Mouse (Mus musculus) heart, adult 2 months (tissue): ENCODE measurements around the gene Bri3bp. TPM values are rescaled to one million over a fixed set of nuclear protein-coding genes. Genes with fewer than 3 reads are reported as not detected.
"Not testable (repeated sequence)": the region's sequence is repeated elsewhere in the genome, so short reads cannot be mapped to it uniquely, and the experiment has no call there.

Experiments used
- DNase-seq, 2 experiments: peaks; one replicate each; pipeline ENCODE4 v3.0.0; 2021
- H3K27ac ChIP-seq: fragments of 200-600 bp; 2 replicates; pipeline ENCODE4 v1.8.1; 2022
- H3K27me3 ChIP-seq: fragments of 200-500 bp; 2 replicates; pipeline ENCODE4 v1.6.1; 2012; ENCODE audit warnings: mild to moderate bottlenecking, low read length, inconsistent platforms, mixed read lengths; ENCODE audit not compliant: control insufficient read depth, insufficient read depth
- H3K36me3 ChIP-seq: fragments of 200-500 bp; 2 replicates; pipeline ENCODE4 v1.6.1; 2012; ENCODE audit warnings: low read length, inconsistent platforms; ENCODE audit not compliant: control insufficient read depth, insufficient read depth
- H3K4me1 ChIP-seq: fragments of 200-500 bp; 2 replicates; pipeline ENCODE4 v1.6.1; 2011; ENCODE audit warnings: low read length; ENCODE audit not compliant: control insufficient read depth, insufficient read depth
- H3K4me3 ChIP-seq: fragments of 200-600 bp; 2 replicates; pipeline ENCODE4 v1.8.1; 2022
- H3K79me2 ChIP-seq: fragments of 200-500 bp; replicated peaks from 2 replicates; pipeline ENCODE4 v1.6.1; 2012; ENCODE audit warnings: mild to moderate bottlenecking, inconsistent platforms, low read length, moderate library complexity, mixed read lengths; ENCODE audit not compliant: control insufficient read depth, insufficient read depth
- H3K9ac ChIP-seq: fragments of 200-500 bp; 2 replicates; pipeline ENCODE4 v1.6.1; 2012; ENCODE audit warnings: low read depth, mild to moderate bottlenecking, control low read depth, inconsistent platforms, low read length, mixed read lengths
- CTCF ChIP-seq: fragments of 200-600 bp; IDR thresholded peaks from 2 replicates; pipeline ENCODE4 v1.8.1; 2022; ENCODE audit warnings: antibody characterized with exemption, mild to moderate bottlenecking, moderate library complexity
- EP300 ChIP-seq: fragments of 200-500 bp; IDR thresholded peaks from 2 replicates; pipeline ENCODE4 v1.6.1; 2011; ENCODE audit warnings: low read depth, low read length, control low read depth; ENCODE audit not compliant: insufficient read depth
- POLR2A ChIP-seq: fragments of 200-500 bp; IDR thresholded peaks from 2 replicates; pipeline ENCODE4 v1.6.1; 2011; ENCODE audit warnings: mild to moderate bottlenecking, low read depth, low read length, control low read depth; ENCODE audit not compliant: insufficient read depth
- WGBS: fragments of 180-500 bp; shearing (Covaris S2); methylation state at CpG from one replicate; pipeline ENCODE4 v1.1.7; 2018; 5-methylcytosine and 5-hydroxymethylcytosine counted together
- intact Hi-C: fragments of 180-260 bp; cut with DNase I; formaldehyde crosslinking; loops from one replicate; pipeline ENCODE4 v1.15.1; 2025
- polyA plus RNA-seq: library from polyadenylated mRNA; depleted of rRNA; stranded (reverse); fragments of >200 nt; gene quantifications from 2 replicates; pipeline ENCODE4 v1.2.3, GENCODE M21; 2012
- total RNA-seq, 2 experiments: library from RNA; stranded (reverse); gene quantifications; 2 replicates each; pipeline ENCODE4 v1.2.3; 2021

The Bri3bp gene
- total and polyA plus RNA-seq, 3 experiments = 31.4 to 52.4 (median 52.2) TPM

GRCm38 (mm10) chr5:125407020-125407830, 34.1 kb upstream of the Bri3bp start:
- Histone ChIP-seq H3K4me1 (peaks cover 3% of the 10 kb centered on the region), H3K36me3 (no peaks in the 10 kb centered on the region), H3K79me2 (no peaks in the 10 kb centered on the region), H3K27me3 (no peaks in the 10 kb centered on the region), H3K4me3 (peak overlapping the region; percentile 69), H3K27ac (peak overlapping the region; percentile 95), H3K9ac (no peak overlapping the region)
- intact Hi-C loops = no loop called here
- no peak for DNase-seq
- 64% methylated on average over 13 of the region's 13 CpGs for WGBS
- TF ChIP-seq POLR2A (no peak), EP300 (no peak), CTCF (no peak)

GRCm38 (mm10) chr5:125407910-125408575, 33.3 kb upstream of the Bri3bp start:
- Histone ChIP-seq H3K4me3 (no peak overlapping the region), H3K9ac (no peak overlapping the region), H3K36me3 (no peaks in the 10 kb centered on the region), H3K4me1 (peaks cover 3% of the 10 kb centered on the region), H3K27me3 (no peaks in the 10 kb centered on the region), H3K27ac (no peak overlapping the region), H3K79me2 (no peaks in the 10 kb centered on the region)
- no peak for TF ChIP-seq CTCF
- no peak for TF ChIP-seq POLR2A
- TF ChIP-seq EP300 = no peak
- WGBS = 78% methylated on average over 14 of the region's 14 CpGs
- DNase-seq = no peak
- intact Hi-C loops = no loop called here

- Histone ChIP-seq H3K27me3 (no peaks in the 10 kb centered on the region), H3K9ac (no peak overlapping the region), H3K36me3 (no peaks in the 10 kb centered on the region), H3K27ac (peak overlapping the region; percentile 72), H3K79me2 (no peaks in the 10 kb centered on the region), H3K4me1 (peaks cover 3% of the 10 kb centered on the region), H3K4me3 (peak overlapping the region; percentile 10; the same call in 1 of the 2 replicates)
- peak; percentile 81 to 85 for DNase-seq
- 9% methylated on average over 13 of the region's 13 CpGs for WGBS
- TF ChIP-seq EP300 = peak; percentile 67; the same call in 1 of the 2 replicates
- no peak for TF ChIP-seq CTCF
- intact Hi-C loops = no loop called here
Observed at GRCm38 (mm10) chr5:125408842-125409241, 32.5 kb upstream of the Bri3bp start.

GRCm38 (mm10) chr5:125409348-125410090, 31.8 kb upstream of the Bri3bp start:
- peaks cover 3% of the 10 kb centered on the region for H3K4me1 ChIP-seq
- peak overlapping the region; percentile 72 for H3K27ac ChIP-seq
- 34% methylated on average over 20 of the region's 20 CpGs for WGBS
- intact Hi-C loops = loop anchor here (5.0 kb wide), 1 partner anchor 53 kb away; no protein-coding TSS in a partner anchor
- DNase-seq = no peak
- no peak overlapping the region for H3K9ac ChIP-seq
- H3K27me3 ChIP-seq = no peaks in the 10 kb centered on the region
- H3K36me3 ChIP-seq = no peaks in the 10 kb centered on the region
- H3K4me3 ChIP-seq = peak overlapping the region; percentile 10; the same call in 1 of the 2 replicates
- no peaks in the 10 kb centered on the region for H3K79me2 ChIP-seq
- TF ChIP-seq POLR2A (no peak), CTCF (no peak), EP300 (no peak)

GRCm38 (mm10) chr5:125411972-125412530, 29.3 kb upstream of the Bri3bp start:
- intact Hi-C loops = loop anchor here (5.0 kb wide), 1 partner anchor 50 kb away; no protein-coding TSS in a partner anchor
- TF ChIP-seq CTCF (peak; percentile 70), EP300 (no peak), POLR2A (no peak)
- H3K79me2 ChIP-seq = no peaks in the 10 kb centered on the region
- H3K9ac ChIP-seq = no peak overlapping the region
- peaks cover 1% of the 10 kb centered on the region for H3K4me1 ChIP-seq
- H3K36me3 ChIP-seq = no peaks in the 10 kb centered on the region
- 63% methylated on average over 5 of the region's 5 CpGs for WGBS
- no peak overlapping the region for H3K4me3 ChIP-seq
- no peaks in the 10 kb centered on the region for H3K27me3 ChIP-seq
- peak; percentile 55 to 71 for DNase-seq
- no peak overlapping the region for H3K27ac ChIP-seq

GRCm38 (mm10) chr5:125412536-125412935, 28.8 kb upstream of the Bri3bp start:
- H3K79me2 ChIP-seq, H3K27me3 ChIP-seq, H3K9ac ChIP-seq, H3K4me3 ChIP-seq, H3K36me3 ChIP-seq, H3K27ac ChIP-seq, DNase-seq, H3K4me1 ChIP-seq: not testable (repeated sequence)
- intact Hi-C loops = loop anchor here (5.0 kb wide), 1 partner anchor 50 kb away; no protein-coding TSS in a partner anchor
- WGBS = 87% methylated on average over 8 of the region's 8 CpGs
